Mouse (Mus musculus) heart, embryonic 15.5 days (tissue): ENCODE measurements around the gene Rabgap1l. TPM values are rescaled to one million over a fixed set of nuclear protein-coding genes. Genes with fewer than 3 reads are reported as not detected.

Experiments
- ATAC-seq: fragments of 200-750 bp; cut with Nextera tagmentation; replicated peaks from 2 replicates; pipeline ENCODE4 v1.8.0; 2017; ENCODE audit warnings: low read depth, moderate TSS enrichment; ENCODE audit not compliant: insufficient number of reproducible peaks, insufficient read depth, low FRiP score
- H3K27ac ChIP-seq: fragments of 300-500 bp; sonication (generic); 2 replicates; pipeline ENCODE4 v1.5.1; 2015; ENCODE audit warnings: mild to moderate bottlenecking, inconsistent platforms
- H3K27me3 ChIP-seq: fragments of 300-500 bp; sonication (generic); 2 replicates; pipeline ENCODE4 v1.6.1; 2015; ENCODE audit warnings: inconsistent platforms
- H3K36me3 ChIP-seq: fragments of 300-500 bp; sonication (generic); 2 replicates; pipeline ENCODE4 v1.6.1; 2015; ENCODE audit warnings: mild to moderate bottlenecking, inconsistent platforms
- H3K4me1 ChIP-seq: fragments of 300-500 bp; sonication (generic); replicated peaks from 2 replicates; pipeline ENCODE4 v1.6.1; 2015; ENCODE audit warnings: inconsistent platforms
- H3K4me2 ChIP-seq: fragments of 300-500 bp; sonication (generic); 2 replicates; pipeline ENCODE4 v1.6.1; 2015; ENCODE audit warnings: inconsistent platforms, mild to moderate bottlenecking, moderate library complexity
- H3K4me3 ChIP-seq: fragments of 300-500 bp; sonication (generic); 2 replicates; pipeline ENCODE4 v1.5.1; 2015; ENCODE audit warnings: mild to moderate bottlenecking, inconsistent platforms
- H3K9ac ChIP-seq: fragments of 300-500 bp; sonication (generic); 2 replicates; pipeline ENCODE4 v1.6.1; 2015; ENCODE audit warnings: mild to moderate bottlenecking, inconsistent platforms
- H3K9me3 ChIP-seq: fragments of 300-500 bp; sonication (generic); replicated peaks from 2 replicates; pipeline ENCODE4 v1.6.1; 2016; ENCODE audit warnings: inconsistent platforms
- WGBS: fragments of 180-500 bp; shearing (Covaris S2); methylation state at CpG from one replicate; pipeline ENCODE4 v1.1.7; 2015; ENCODE audit warnings: mixed read lengths; 5-methylcytosine and 5-hydroxymethylcytosine counted together
- polyA plus RNA-seq: library from polyadenylated mRNA; unstranded; fragments of >200 nt; fragmentation: Nextera tagmentation; extraction: Ambion mirVana; gene quantifications from 2 replicates; pipeline ENCODE4 v1.2.1, GENCODE M21; 2015

The Rabgap1l gene
- polyA plus RNA-seq, 1 experiment from 2014 or later = 79.1 TPM

DNA sequence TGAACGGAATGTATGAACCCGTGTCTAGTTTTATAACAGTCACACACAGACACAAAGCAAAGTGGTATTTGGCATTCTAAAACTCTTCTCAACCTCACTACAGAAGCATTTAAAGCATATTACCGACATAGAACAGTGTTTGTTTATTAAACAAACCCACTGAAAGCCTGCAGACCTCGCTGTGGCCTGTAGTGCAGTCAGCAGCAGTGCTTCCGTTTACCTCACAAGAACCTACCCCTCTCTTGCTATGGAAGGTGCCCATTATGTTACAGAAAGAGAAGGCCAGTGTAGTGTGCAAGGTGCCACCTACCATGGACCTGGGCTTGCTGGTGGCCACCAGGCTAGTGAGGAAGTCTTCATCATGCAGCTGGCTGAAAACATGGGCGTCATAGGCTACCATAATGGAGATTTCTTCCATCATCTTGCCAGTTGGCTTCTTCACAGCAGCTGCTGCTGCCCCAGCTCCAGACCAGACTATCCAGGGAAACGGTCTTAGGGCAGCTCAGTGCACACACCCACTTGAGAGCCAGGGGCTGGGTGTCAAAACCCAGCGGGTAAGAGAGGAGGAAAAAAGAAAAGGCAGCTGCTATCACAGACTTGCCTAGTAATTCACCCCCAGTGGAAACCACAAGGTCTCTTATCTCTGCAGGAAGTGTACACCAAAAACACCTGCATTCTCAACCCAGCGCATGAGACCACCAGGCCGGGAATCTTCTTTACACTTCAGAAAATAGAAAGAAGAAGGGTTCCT is 486.0 kb downstream of the Rabgap1l start:
- no peak overlapping the region for H3K9ac ChIP-seq
- ATAC-seq = no peak
- no peaks in the 10 kb centered on the region for H3K36me3 ChIP-seq
- no peak overlapping the region for H3K4me3 ChIP-seq
- H3K4me2 ChIP-seq = no peak overlapping the region
- 51% methylated on average over 10 of the region's 10 CpGs for WGBS
- H3K4me1 ChIP-seq = peaks cover 14% of the 10 kb centered on the region
- H3K27ac ChIP-seq = no peak overlapping the region; the same call in 1 of the 2 replicates
- H3K9me3 ChIP-seq = no peaks in the 10 kb centered on the region
- H3K27me3 ChIP-seq = no peaks in the 10 kb centered on the region

DNA sequence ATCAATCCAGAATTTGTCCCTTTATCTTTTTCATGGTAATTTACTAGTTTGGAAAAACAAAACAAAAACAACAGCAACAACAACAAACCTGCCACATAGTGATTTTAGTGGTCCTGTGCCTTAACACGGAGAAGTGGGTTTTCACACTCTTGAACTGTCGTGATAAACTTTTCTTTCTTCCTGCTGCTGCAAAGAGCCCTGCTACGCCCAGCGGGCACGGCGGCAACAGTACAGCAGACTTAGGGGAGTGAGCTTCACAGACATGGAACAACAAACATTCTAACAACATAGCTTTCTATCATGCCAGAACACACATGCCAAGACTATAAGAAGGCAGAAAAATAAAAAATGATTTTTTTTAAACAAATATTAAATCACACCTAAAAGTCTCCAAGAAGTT is 486.7 kb downstream of the Rabgap1l start:
- Histone ChIP-seq H3K4me3 (no peak overlapping the region), H3K4me1 (peaks cover 16% of the 10 kb centered on the region), H3K27me3 (no peaks in the 10 kb centered on the region), H3K9me3 (no peaks in the 10 kb centered on the region), H3K36me3 (no peaks in the 10 kb centered on the region), H3K4me2 (no peak overlapping the region), H3K9ac (no peak overlapping the region), H3K27ac (no peak overlapping the region)
- 46% methylated on average over 6 of the region's 6 CpGs for WGBS
- no peak for ATAC-seq

DNA sequence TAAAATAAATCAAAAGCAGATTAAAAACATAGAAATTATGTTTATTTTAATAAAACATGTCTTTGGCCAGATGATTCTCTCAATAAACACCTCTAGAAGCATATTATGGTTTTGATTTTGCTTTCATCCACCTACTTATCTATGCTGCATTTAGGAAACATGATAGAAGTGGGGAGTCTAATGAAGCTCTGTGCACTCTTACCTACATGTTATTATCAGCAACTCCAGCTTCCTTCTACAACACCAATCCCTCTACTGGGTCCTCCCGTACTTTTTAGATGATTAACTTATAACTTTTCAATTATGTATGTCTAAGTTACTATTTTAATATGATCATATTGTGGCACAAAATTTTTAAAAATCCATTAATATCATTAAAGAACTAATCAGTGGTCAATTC is 487.2 kb downstream of the Rabgap1l start:
- 81% methylated on average over 1 of the region's 1 CpGs for WGBS
- Histone ChIP-seq H3K4me1 (peaks cover 16% of the 10 kb centered on the region), H3K4me2 (no peak overlapping the region), H3K36me3 (no peaks in the 10 kb centered on the region), H3K27ac (no peak overlapping the region), H3K4me3 (no peak overlapping the region), H3K9ac (no peak overlapping the region), H3K9me3 (no peaks in the 10 kb centered on the region), H3K27me3 (no peaks in the 10 kb centered on the region)
- ATAC-seq = no peak

DNA sequence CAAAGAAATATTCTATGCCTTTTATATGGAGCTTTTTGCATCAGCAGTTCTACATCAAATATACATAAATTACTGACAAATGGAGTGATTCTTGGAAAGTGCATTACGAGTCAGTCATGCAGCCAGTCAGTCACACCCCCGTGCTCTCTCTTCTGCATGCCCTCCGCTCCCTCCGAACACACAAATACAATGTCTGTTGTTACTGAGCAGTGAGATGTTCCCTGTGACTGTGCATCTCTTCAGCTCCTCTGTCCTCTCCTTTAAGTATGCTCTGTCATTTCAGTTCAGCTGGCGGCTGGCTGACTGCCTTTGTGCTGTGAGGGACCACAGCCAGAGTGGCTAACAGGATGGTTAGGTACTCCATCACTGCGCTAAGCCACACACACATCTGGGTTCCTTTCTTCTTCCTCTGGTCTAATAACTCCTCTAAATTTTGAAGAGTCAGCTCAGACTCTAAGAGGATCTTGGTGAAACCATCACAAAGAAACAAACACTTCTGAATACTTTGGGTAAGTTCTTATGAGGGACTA is 488.0 kb downstream of the Rabgap1l start:
- Histone ChIP-seq H3K9me3 (no peaks in the 10 kb centered on the region), H3K27me3 (no peaks in the 10 kb centered on the region), H3K4me2 (no peak overlapping the region), H3K36me3 (no peaks in the 10 kb centered on the region), H3K9ac (no peak overlapping the region), H3K27ac (no peak overlapping the region), H3K4me1 (peaks cover 21% of the 10 kb centered on the region), H3K4me3 (no peak overlapping the region)
- 78% methylated on average over 6 of the region's 6 CpGs for WGBS
- no peak for ATAC-seq

DNA sequence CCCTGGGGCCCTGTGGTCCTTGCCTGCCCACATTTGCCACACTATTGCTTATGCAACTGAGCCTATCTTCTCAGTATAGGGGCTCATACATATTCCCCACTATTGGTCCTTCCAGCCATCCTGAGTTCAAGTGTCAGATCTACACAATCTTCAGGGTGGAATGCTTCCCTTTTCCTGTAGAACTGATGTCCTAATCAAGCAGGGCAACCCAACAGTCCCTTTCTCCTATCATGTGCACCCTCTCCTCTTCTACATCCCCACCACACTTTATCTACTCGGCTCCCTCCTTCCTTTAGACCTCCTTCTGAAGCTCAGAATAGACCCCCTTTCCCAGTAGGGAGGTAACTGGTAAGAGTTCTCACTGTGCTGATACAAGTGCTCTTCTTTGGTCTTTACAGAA is 490.7 kb downstream of the Rabgap1l start:
- no peaks in the 10 kb centered on the region for H3K27me3 ChIP-seq
- peaks cover 15% of the 10 kb centered on the region for H3K4me1 ChIP-seq
- 71% methylated on average over 1 of the region's 1 CpGs for WGBS
- no peak overlapping the region for H3K9ac ChIP-seq
- H3K9me3 ChIP-seq = no peaks in the 10 kb centered on the region
- H3K4me3 ChIP-seq = no peak overlapping the region
- no peaks in the 10 kb centered on the region for H3K36me3 ChIP-seq
- no peak for ATAC-seq
- no peak overlapping the region for H3K4me2 ChIP-seq
- H3K27ac ChIP-seq = no peak overlapping the region

DNA sequence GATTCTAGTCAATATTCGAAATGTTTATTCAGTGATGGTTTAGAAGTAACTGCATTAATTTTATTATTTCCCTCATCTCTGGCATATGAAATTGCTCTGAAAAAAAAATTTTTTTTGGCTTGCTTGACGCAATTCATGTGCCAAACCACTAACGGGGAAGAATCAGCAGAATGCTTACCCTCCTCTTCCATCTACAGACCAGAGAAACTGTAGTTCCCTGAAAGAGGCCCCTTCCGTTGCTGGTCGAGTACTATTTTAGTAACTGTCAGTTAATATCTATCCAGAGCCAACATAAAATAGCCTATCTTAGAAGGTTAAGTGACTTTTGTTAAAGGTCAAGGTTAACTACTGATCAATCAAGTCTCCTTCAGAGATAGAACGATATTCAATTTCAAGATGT is 491.9 kb downstream of the Rabgap1l start:
- no peaks in the 10 kb centered on the region for H3K9me3 ChIP-seq
- H3K36me3 ChIP-seq = no peaks in the 10 kb centered on the region
- ATAC-seq = no peak
- no peak overlapping the region for H3K4me3 ChIP-seq
- H3K4me1 ChIP-seq = peaks cover 12% of the 10 kb centered on the region
- 50% methylated on average over 6 of the region's 6 CpGs for WGBS
- no peak overlapping the region for H3K27ac ChIP-seq
- no peak overlapping the region for H3K4me2 ChIP-seq
- H3K27me3 ChIP-seq = no peaks in the 10 kb centered on the region
- H3K9ac ChIP-seq = no peak overlapping the region

DNA sequence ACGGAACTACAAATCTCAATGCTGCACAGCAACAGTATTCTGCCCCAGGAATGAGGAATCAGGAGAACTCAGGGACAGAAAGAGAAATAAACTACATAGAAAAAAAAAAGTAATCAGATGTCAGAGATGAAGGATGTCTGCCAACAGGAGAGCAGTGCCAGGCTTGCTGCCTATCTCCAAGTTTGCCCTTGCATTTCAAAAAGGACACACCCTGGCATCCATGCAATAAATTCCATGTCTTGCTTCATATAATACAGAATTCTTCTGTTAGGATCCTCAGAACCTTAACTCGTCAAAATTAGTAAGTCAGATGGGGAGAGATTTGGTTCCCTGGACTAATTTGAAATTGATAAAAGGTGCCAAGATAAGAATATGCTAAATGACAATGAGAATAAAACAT is 492.3 kb downstream of the Rabgap1l start:
- no peak overlapping the region for H3K4me2 ChIP-seq
- WGBS = 77% methylated on average over 2 of the region's 2 CpGs
- H3K27ac ChIP-seq = no peak overlapping the region
- peaks cover 12% of the 10 kb centered on the region for H3K4me1 ChIP-seq
- H3K9ac ChIP-seq = no peak overlapping the region
- H3K36me3 ChIP-seq = no peaks in the 10 kb centered on the region
- H3K4me3 ChIP-seq = no peak overlapping the region
- no peaks in the 10 kb centered on the region for H3K9me3 ChIP-seq
- no peaks in the 10 kb centered on the region for H3K27me3 ChIP-seq
- no peak for ATAC-seq

DNA sequence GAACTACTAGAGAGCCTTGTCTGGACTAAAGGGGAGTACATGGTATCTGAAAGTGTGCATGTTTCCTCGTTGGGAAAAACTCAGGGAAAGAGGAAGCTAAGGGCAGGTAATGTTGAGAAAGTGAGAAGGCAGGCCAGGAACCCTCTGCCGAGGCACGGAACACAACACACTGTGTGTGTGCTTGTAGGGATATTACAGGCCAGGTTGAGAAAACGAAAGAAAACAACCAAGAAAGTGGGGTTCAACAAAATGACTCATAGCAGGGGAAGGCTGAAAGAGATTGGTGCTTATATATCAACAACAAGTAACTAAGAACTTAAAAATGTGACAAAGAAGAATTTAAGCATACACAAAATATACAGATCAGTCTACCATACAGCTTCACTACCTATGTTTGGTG is 493.0 kb downstream of the Rabgap1l start:
- Histone ChIP-seq H3K4me1 (peaks cover 12% of the 10 kb centered on the region), H3K9ac (no peak overlapping the region), H3K27me3 (no peaks in the 10 kb centered on the region), H3K9me3 (no peaks in the 10 kb centered on the region), H3K4me2 (no peak overlapping the region), H3K36me3 (no peaks in the 10 kb centered on the region), H3K27ac (no peak overlapping the region), H3K4me3 (no peak overlapping the region)
- 78% methylated on average over 4 of the region's 4 CpGs for WGBS
- ATAC-seq = no peak

DNA sequence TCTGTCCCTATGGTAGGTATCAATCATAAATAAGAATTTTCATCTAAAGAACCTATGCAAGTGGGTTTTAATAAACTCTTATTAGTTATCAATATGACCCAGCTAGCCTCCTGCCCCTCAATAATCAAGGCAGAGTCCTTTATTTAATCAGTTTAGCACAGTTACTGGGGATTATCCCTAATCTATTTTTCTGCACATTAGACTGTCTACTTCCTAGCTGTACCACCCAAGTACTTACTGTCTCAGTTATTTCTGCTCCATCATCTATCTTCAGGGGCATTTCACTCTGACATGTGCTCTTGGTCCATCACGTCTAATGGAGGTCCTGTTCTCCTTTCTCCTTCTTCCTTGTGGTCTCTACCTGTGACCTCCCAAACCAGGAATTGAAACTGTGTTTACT is 494.1 kb downstream of the Rabgap1l start:
- Histone ChIP-seq H3K4me1 (peaks cover 9% of the 10 kb centered on the region), H3K36me3 (no peaks in the 10 kb centered on the region), H3K27me3 (no peaks in the 10 kb centered on the region), H3K4me2 (no peak overlapping the region), H3K27ac (no peak overlapping the region), H3K4me3 (no peak overlapping the region), H3K9me3 (no peaks in the 10 kb centered on the region), H3K9ac (no peak overlapping the region)
- 74% methylated on average over 1 of the region's 1 CpGs for WGBS
- no peak for ATAC-seq

DNA sequence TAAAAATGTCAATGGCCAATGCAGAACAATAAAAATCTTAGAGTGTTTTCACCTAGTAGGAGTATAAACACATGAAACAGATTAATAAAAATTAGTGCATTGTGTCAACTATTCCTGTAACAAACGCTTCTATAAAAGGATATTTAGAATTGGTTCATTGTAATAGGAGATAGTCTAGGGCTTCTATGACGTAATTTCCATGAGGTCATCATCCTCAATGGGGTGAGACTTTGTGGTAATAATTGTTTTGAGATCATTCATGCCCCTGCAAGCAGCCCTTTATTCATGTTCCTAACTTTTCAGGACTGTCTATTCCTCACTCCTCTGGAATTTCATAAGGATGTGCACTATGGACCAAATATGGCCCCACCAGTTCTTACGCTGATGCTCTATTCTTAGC is 495.3 kb downstream of the Rabgap1l start:
- Histone ChIP-seq H3K27ac (no peak overlapping the region), H3K36me3 (no peaks in the 10 kb centered on the region), H3K4me3 (no peak overlapping the region), H3K27me3 (no peaks in the 10 kb centered on the region), H3K4me2 (no peak overlapping the region), H3K4me1 (peaks cover 7% of the 10 kb centered on the region), H3K9me3 (no peaks in the 10 kb centered on the region), H3K9ac (no peak overlapping the region)
- ATAC-seq = no peak
- 83% methylated on average over 3 of the region's 3 CpGs for WGBS

DNA sequence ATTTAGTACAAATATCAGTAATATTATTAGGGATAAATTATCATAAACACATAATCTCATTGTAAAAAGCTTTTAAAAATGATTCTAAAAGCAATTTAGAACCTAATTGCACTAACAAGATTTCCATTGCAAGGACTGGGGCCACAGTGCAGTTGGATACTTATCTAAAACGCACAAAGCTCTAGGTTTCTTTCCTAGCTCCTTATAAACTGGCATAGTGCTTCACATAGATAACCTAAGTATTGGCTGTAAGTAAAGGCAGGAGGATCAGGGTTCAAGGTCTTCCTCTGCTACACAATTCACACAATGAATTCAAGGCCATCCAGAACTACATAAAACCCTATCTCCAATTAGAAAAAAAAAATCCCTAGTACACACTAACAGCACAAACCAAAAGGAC is 497.7 kb downstream of the Rabgap1l start:
- Histone ChIP-seq H3K4me3 (no peak overlapping the region), H3K9ac (no peak overlapping the region), H3K4me2 (no peak overlapping the region), H3K27me3 (no peaks in the 10 kb centered on the region), H3K9me3 (no peaks in the 10 kb centered on the region), H3K27ac (no peak overlapping the region), H3K36me3 (no peaks in the 10 kb centered on the region), H3K4me1 (0 out of 2 replicates have a peak, but pooled peaks cover 2% of the 10 kb centered on the region)
- WGBS = 81% methylated on average over 1 of the region's 1 CpGs
- ATAC-seq = no peak

DNA sequence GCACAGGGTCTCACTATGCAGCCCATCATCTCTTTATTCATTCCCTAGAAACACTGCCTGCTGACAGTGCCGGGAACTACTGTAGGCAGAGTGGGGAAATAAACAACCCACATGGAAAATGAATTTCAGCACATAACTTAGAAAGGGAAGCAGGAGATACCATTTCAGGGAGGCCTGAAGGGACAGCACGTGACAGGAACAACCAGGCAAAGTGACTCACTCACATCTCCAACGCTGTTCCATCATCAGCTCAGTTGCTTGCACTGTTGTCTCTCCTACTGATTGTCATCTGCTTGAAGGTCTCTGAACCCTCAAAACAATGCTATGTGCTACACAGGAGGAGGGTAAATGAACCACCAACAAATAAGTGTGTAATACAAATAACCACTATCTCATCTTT is 499.5 kb downstream of the Rabgap1l start:
- Histone ChIP-seq H3K9me3 (no peaks in the 10 kb centered on the region), H3K4me1 (0 out of 2 replicates have a peak, but pooled peaks cover 4% of the 10 kb centered on the region), H3K27me3 (no peaks in the 10 kb centered on the region), H3K4me3 (no peak overlapping the region), H3K4me2 (no peak overlapping the region), H3K9ac (no peak overlapping the region), H3K36me3 (no peaks in the 10 kb centered on the region), H3K27ac (no peak overlapping the region)
- WGBS = 65% methylated on average over 3 of the region's 3 CpGs
- ATAC-seq = no peak
